Mouse (Mus musculus): ENCODE data around the gene Nfe2l2. TPM values are rescaled to one million over a fixed set of nuclear protein-coding genes. Genes with fewer than 3 reads are reported as not detected.
A peak's percentile ranks its signal among the peaks of the same experiment; 100 is the strongest.

Nfe2l2 gene
- polyA plus RNA-seq (2014; fragmentation: Nextera tagmentation; extraction: Ambion mirVana), result 48.9 and 52.9 TPM in 2 replicates

- WGBS, result under 1% methylated on average over 26 of the region's 58 CpGs
- peak within 1 kb of the TSS; percentile 70 for H3K4me2 ChIP-seq (ENCODE audit: low read depth, low read length)
Observed at GRCm38 (mm10) chr2:75704234-75705161, at the start of gene Nfe2l2. Gene Nfe2l2, minus strand, starts transcription at chr2:75704641.

GRCm38 (mm10) chr2:75752306-75753175, 48.1 kb upstream of the Nfe2l2 start:
- DNase-seq (ENCODE audit: low spot score) (no peak), ATAC-seq (ENCODE audit: low read depth) (no peak)
- H3K9ac ChIP-seq (ENCODE audit: low read depth, low read length), result no peak overlapping the region
- no peaks in the 10 kb centered on the region for H3K36me3 ChIP-seq (ENCODE audit: control insufficient read depth, insufficient read depth, low read length)
- no peaks in the 10 kb centered on the region for H3K27me3 ChIP-seq (replicated peaks; ENCODE audit: control insufficient read depth, insufficient read depth, low read length)
- 89% methylated on average over 22 of the region's 22 CpGs for WGBS
- no peak overlapping the region for H3K4me2 ChIP-seq (ENCODE audit: low read depth, low read length)
- H3K4me1 ChIP-seq (ENCODE audit: control insufficient read depth, insufficient read depth, low read length), result peaks cover 11% of the 10 kb centered on the region
- no peak overlapping the region for H3K27ac ChIP-seq (replicated peaks; ENCODE audit: low read depth, low read length)
- no peaks in the 10 kb centered on the region for H3K9me3 ChIP-seq (ENCODE audit: control insufficient read depth, low read length)
- H3K4me3 ChIP-seq (ENCODE audit: low read depth, low read length), result no peak overlapping the region

More at GRCm38 (mm10) chr2:75704234-75705161, at the start of gene Nfe2l2:
- no peaks in the 10 kb centered on the region for H3K36me3 ChIP-seq (ENCODE audit: control insufficient read depth, insufficient read depth, low read length)
- peak within 1 kb of the TSS; percentile 77 for H3K4me3 ChIP-seq (ENCODE audit: low read depth, low read length)
- H3K4me1 ChIP-seq (ENCODE audit: control insufficient read depth, insufficient read depth, low read length), result peaks cover 12% of the 10 kb centered on the region
- peak within 1 kb of the TSS; percentile 86 for H3K9ac ChIP-seq (ENCODE audit: low read depth, low read length)
- peaks cover 2% of the 10 kb centered on the region for H3K9me3 ChIP-seq (ENCODE audit: control insufficient read depth, low read length)
- H3K27ac ChIP-seq (replicated peaks; ENCODE audit: low read depth, low read length), result peak within 1 kb of the TSS; percentile 98
- no peaks in the 10 kb centered on the region for H3K27me3 ChIP-seq (replicated peaks; ENCODE audit: control insufficient read depth, insufficient read depth, low read length)
- DNase-seq (ENCODE audit: low spot score) (peak; percentile 97), ATAC-seq (ENCODE audit: low read depth) (peak; percentile 91)

- Histone ChIP-seq H3K36me3 (ENCODE audit: control insufficient read depth, insufficient read depth, low read length) (no peaks in the 10 kb centered on the region), H3K9ac (ENCODE audit: low read depth, low read length) (no peak overlapping the region), H3K27ac (replicated peaks; ENCODE audit: low read depth, low read length) (no peak overlapping the region), H3K4me3 (ENCODE audit: low read depth, low read length) (no peak overlapping the region), H3K4me1 (ENCODE audit: control insufficient read depth, insufficient read depth, low read length) (peaks cover 7% of the 10 kb centered on the region), H3K9me3 (ENCODE audit: control insufficient read depth, low read length) (no peaks in the 10 kb centered on the region), H3K27me3 (replicated peaks; ENCODE audit: control insufficient read depth, insufficient read depth, low read length) (no peaks in the 10 kb centered on the region), H3K4me2 (ENCODE audit: low read depth, low read length) (no peak overlapping the region)
- ATAC-seq (ENCODE audit: low read depth), result no peak
- WGBS, result 56% methylated on average over 6 of the region's 6 CpGs
- no peak for DNase-seq (ENCODE audit: low spot score)
Observed at GRCm38 (mm10) chr2:75751896-75752295, 47.5 kb upstream of the Nfe2l2 start.

GRCm38 (mm10) chr2:75750869-75751268, 46.4 kb upstream of the Nfe2l2 start:
- Histone ChIP-seq H3K36me3 (ENCODE audit: control insufficient read depth, insufficient read depth, low read length) (no peaks in the 10 kb centered on the region), H3K27ac (replicated peaks; ENCODE audit: low read depth, low read length) (no peak overlapping the region), H3K9ac (ENCODE audit: low read depth, low read length) (no peak overlapping the region), H3K4me2 (ENCODE audit: low read depth, low read length) (no peak overlapping the region), H3K4me1 (ENCODE audit: control insufficient read depth, insufficient read depth, low read length) (peaks cover under 1% of the 10 kb centered on the region), H3K4me3 (ENCODE audit: low read depth, low read length) (no peak overlapping the region), H3K27me3 (replicated peaks; ENCODE audit: control insufficient read depth, insufficient read depth, low read length) (no peaks in the 10 kb centered on the region), H3K9me3 (ENCODE audit: control insufficient read depth, low read length) (no peaks in the 10 kb centered on the region)
- no peak for ATAC-seq (ENCODE audit: low read depth)
- 81% methylated on average over 10 of the region's 10 CpGs for WGBS
- no peak for DNase-seq (ENCODE audit: low spot score)

GRCm38 (mm10) chr2:75750043-75750718, 45.7 kb upstream of the Nfe2l2 start:
- Histone ChIP-seq H3K4me2 (ENCODE audit: low read depth, low read length) (no peak overlapping the region), H3K9ac (ENCODE audit: low read depth, low read length) (no peak overlapping the region), H3K27ac (replicated peaks; ENCODE audit: low read depth, low read length) (no peak overlapping the region), H3K36me3 (ENCODE audit: control insufficient read depth, insufficient read depth, low read length) (no peaks in the 10 kb centered on the region), H3K4me1 (ENCODE audit: control insufficient read depth, insufficient read depth, low read length) (no peaks in the 10 kb centered on the region), H3K4me3 (ENCODE audit: low read depth, low read length) (no peak overlapping the region), H3K27me3 (replicated peaks; ENCODE audit: control insufficient read depth, insufficient read depth, low read length) (no peaks in the 10 kb centered on the region), H3K9me3 (ENCODE audit: control insufficient read depth, low read length) (no peaks in the 10 kb centered on the region)
- WGBS, result 75% methylated on average over 2 of the region's 2 CpGs
- DNase-seq (ENCODE audit: low spot score) (no peak), ATAC-seq (ENCODE audit: low read depth) (0 out of 2 replicates have a peak, but pooled peaks have one; percentile 30)

- DNase-seq (ENCODE audit: low spot score) (no peak), ATAC-seq (ENCODE audit: low read depth) (no peak)
- Histone ChIP-seq H3K9ac (ENCODE audit: low read depth, low read length) (no peak overlapping the region), H3K27me3 (replicated peaks; ENCODE audit: control insufficient read depth, insufficient read depth, low read length) (no peaks in the 10 kb centered on the region), H3K36me3 (ENCODE audit: control insufficient read depth, insufficient read depth, low read length) (no peaks in the 10 kb centered on the region), H3K4me1 (ENCODE audit: control insufficient read depth, insufficient read depth, low read length) (no peaks in the 10 kb centered on the region), H3K27ac (replicated peaks; ENCODE audit: low read depth, low read length) (no peak overlapping the region), H3K9me3 (ENCODE audit: control insufficient read depth, low read length) (no peaks in the 10 kb centered on the region), H3K4me2 (ENCODE audit: low read depth, low read length) (no peak overlapping the region), H3K4me3 (ENCODE audit: low read depth, low read length) (no peak overlapping the region)
- WGBS, result 54% methylated on average over 6 of the region's 6 CpGs
Observed at GRCm38 (mm10) chr2:75748841-75749240, 44.4 kb upstream of the Nfe2l2 start.

GRCm38 (mm10) chr2:75737006-75737503, 32.6 kb upstream of the Nfe2l2 start:
- 64% methylated on average over 2 of the region's 2 CpGs for WGBS
- Histone ChIP-seq H3K9ac (ENCODE audit: low read depth, low read length) (no peak overlapping the region), H3K36me3 (ENCODE audit: control insufficient read depth, insufficient read depth, low read length) (no peaks in the 10 kb centered on the region), H3K4me1 (ENCODE audit: control insufficient read depth, insufficient read depth, low read length) (no peaks in the 10 kb centered on the region), H3K4me2 (ENCODE audit: low read depth, low read length) (no peak overlapping the region), H3K27me3 (replicated peaks; ENCODE audit: control insufficient read depth, insufficient read depth, low read length) (no peaks in the 10 kb centered on the region), H3K9me3 (ENCODE audit: control insufficient read depth, low read length) (no peaks in the 10 kb centered on the region), H3K27ac (replicated peaks; ENCODE audit: low read depth, low read length) (no peak overlapping the region), H3K4me3 (ENCODE audit: low read depth, low read length) (no peak overlapping the region)
- no peak for DNase-seq (ENCODE audit: low spot score)
- ATAC-seq (ENCODE audit: low read depth), result no peak
